Mouse (Mus musculus): Measurements from ENCODE around the gene Edaradd. TPM values are rescaled to one million over a fixed set of nuclear protein-coding genes. Genes with fewer than 3 reads are reported as not detected.
A peak's percentile ranks its signal among the peaks of the same experiment; 100 is the strongest.

Gene Edaradd
- total and polyA plus RNA-seq, 3 experiments = 0.04 TPM; not detected in 2

DNA sequence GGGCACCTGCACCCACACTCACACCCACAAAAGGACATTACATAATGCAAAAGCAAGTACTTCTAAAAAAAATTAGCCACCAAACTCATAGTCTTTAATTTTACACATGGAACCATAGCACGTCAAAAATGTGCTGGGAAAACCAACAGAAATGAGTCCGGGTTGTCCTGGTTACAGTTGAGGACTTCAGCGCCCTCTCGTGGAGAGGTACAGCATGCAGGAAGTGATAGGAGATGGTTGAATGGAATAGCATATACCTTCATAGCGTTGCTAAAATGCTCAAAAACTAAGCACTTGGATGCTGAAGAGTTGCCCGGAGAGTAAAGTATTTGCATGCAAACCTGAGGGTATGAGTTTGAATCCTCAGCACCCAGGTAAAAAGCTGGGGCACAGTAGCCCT, 17.7 kb upstream of the Edaradd start:
- H3K79me2 ChIP-seq (ENCODE audit: control insufficient read depth, insufficient read depth, low read length, poor library complexity) = no peaks in the 10 kb centered on the region
- H3K27ac ChIP-seq (ENCODE audit: control insufficient read depth, low read depth, low read length) = no peak overlapping the region
- H3K27me3 ChIP-seq (ENCODE audit: control insufficient read depth in 1 of 2, insufficient read depth in 2 of 2, low read length in 2 of 2) = peaks cover 2 to 4% of the 10 kb centered on the region in 2 experiments; a peak in 3 of 4 replicates
- H3K9me3 ChIP-seq (replicated peaks; ENCODE audit: insufficient read depth, low read length) = no peaks in the 10 kb centered on the region
- H3K9ac ChIP-seq (ENCODE audit: control insufficient read depth, low read depth, low read length, poor library complexity, severe bottlenecking) = no peak overlapping the region
- DNase-seq (ENCODE audit: low read depth, low spot score) = peak; percentile 67
- no peak overlapping the region for H3K4me3 ChIP-seq (ENCODE audit: control insufficient read depth in 1 of 2, insufficient read depth in 1 of 2, low read depth in 2 of 2, low read length in 2 of 2)
- H3K36me3 ChIP-seq (ENCODE audit: control insufficient read depth in 1 of 2, insufficient read depth in 2 of 2, low read length in 2 of 2) = no peaks in the 10 kb centered on the region
- H3K4me1 ChIP-seq (ENCODE audit: control insufficient read depth in 1 of 2, insufficient read depth in 2 of 2, low read length in 2 of 2) = no peaks in the 10 kb centered on the region
- TF ChIP-seq USF1 (IDR thresholded peaks at IDR 0.05; ENCODE audit: low read depth, low read length) (no peak), ZC3H11A (IDR thresholded peaks at IDR 0.05; ENCODE audit: low read depth, low read length) (peak; percentile 54), MYC (IDR thresholded peaks at IDR 0.05; ENCODE audit: low read depth, low read length) (0 out of 2 replicates have a peak, but pooled peaks have one; percentile 22), SMC3 (IDR thresholded peaks at IDR 0.05; ENCODE audit: low read depth, low read length) (peak; percentile 83), ELF1 (IDR thresholded peaks at IDR 0.05; ENCODE audit: low read depth, low read length) (peak; percentile 64; the same call in 1 of the 2 replicates), CTCF (IDR thresholded peaks at IDR 0.05 in 2 of 3, conservative IDR thresholded peaks at IDR 0.05 in 1 of 3; ENCODE audit: control insufficient read depth in 1 of 3, insufficient read depth in 1 of 3, low read depth in 2 of 3, low read length in 3 of 3, poor library complexity in 1 of 3, severe bottlenecking in 1 of 3) (peak; percentile 73 to 82 (median 80)), RAD21 (IDR thresholded peaks at IDR 0.05; ENCODE audit: low read depth, low read length) (peak; percentile 66), BHLHE40 (IDR thresholded peaks at IDR 0.05; ENCODE audit: borderline replicate concordance, low read depth, low read length) (no peak)

DNA sequence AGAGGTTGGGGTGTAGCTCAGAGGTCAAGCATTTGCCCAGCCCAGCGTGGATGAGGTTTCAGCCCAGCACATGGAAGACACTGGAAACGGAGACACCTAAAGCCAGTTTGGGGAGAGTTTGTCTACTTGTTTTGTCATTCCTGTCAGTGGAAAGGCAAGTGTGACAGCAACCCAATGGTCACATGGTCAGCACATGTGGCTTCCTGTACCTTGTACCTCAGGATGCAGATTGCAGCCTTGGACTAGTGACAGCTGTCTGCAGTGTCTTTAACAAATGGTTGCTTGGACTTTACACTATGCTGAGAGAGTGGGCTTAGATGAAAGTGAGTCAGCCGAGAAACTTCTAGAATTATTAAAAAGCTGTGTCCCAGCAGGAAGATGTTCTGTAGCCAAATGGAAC, 14.4 kb upstream of the Edaradd start:
- no peak for DNase-seq (ENCODE audit: low read depth, low spot score)
- no peak overlapping the region for H3K9ac ChIP-seq (ENCODE audit: control insufficient read depth, low read depth, low read length, poor library complexity, severe bottlenecking)
- H3K4me1 ChIP-seq (ENCODE audit: control insufficient read depth in 1 of 2, insufficient read depth in 2 of 2, low read length in 2 of 2) = no peaks in the 10 kb centered on the region
- no peaks in the 10 kb centered on the region for H3K36me3 ChIP-seq (ENCODE audit: control insufficient read depth in 1 of 2, insufficient read depth in 2 of 2, low read length in 2 of 2)
- no peaks in the 10 kb centered on the region for H3K9me3 ChIP-seq (replicated peaks; ENCODE audit: insufficient read depth, low read length)
- no peak overlapping the region for H3K4me3 ChIP-seq (ENCODE audit: control insufficient read depth in 1 of 2, insufficient read depth in 1 of 2, low read depth in 2 of 2, low read length in 2 of 2)
- H3K27me3 ChIP-seq (ENCODE audit: control insufficient read depth in 1 of 2, insufficient read depth in 2 of 2, low read length in 2 of 2) = no peaks in the 10 kb centered on the region; a peak in 1 of 4 replicates
- H3K27ac ChIP-seq (ENCODE audit: control insufficient read depth, low read depth, low read length) = no peak overlapping the region
- TF ChIP-seq TCF12 (IDR thresholded peaks at IDR 0.05; ENCODE audit: low read depth, low read length) = no peak
- TF ChIP-seq GATA1 (IDR thresholded peaks at IDR 0.05; ENCODE audit: low read depth, low read length) = no peak
- no peak for TF ChIP-seq UBTF (IDR thresholded peaks at IDR 0.05; ENCODE audit: borderline replicate concordance, insufficient read depth, low read depth, low read length)
- TF ChIP-seq GABPA (IDR thresholded peaks at IDR 0.05; ENCODE audit: low read depth, low read length) = no peak
- no peak for TF ChIP-seq SIN3A (IDR thresholded peaks at IDR 0.05; ENCODE audit: low read length)
- no peak for TF ChIP-seq MAFK (IDR thresholded peaks at IDR 0.05; ENCODE audit: borderline replicate concordance, low read depth, low read length)
- TF ChIP-seq ELF1 (IDR thresholded peaks at IDR 0.05; ENCODE audit: low read depth, low read length) = no peak
- no peak for TF ChIP-seq EP300 (IDR thresholded peaks at IDR 0.05; ENCODE audit: low read depth in 1 of 2, low read length in 2 of 2)
- no peak for TF ChIP-seq USF2 (IDR thresholded peaks at IDR 0.05; ENCODE audit: borderline replicate concordance in 1 of 2, insufficient read depth in 1 of 2, low read depth in 1 of 2, low read length in 2 of 2)
- TF ChIP-seq TBP (IDR thresholded peaks at IDR 0.05; ENCODE audit: low read depth, low read length) = no peak
- no peaks in the 10 kb centered on the region for H3K79me2 ChIP-seq (ENCODE audit: control insufficient read depth, insufficient read depth, low read length, poor library complexity)

All from MEL (cell line).